Mouse (Mus musculus) embryonic facial prominence, embryonic 13.5 days (tissue): ENCODE data around the gene Rb1. TPM values are rescaled to one million over a fixed set of nuclear protein-coding genes. Genes with fewer than 3 reads are reported as not detected.

Source experiments
- ATAC-seq: fragments of 200-750 bp; cut with Nextera tagmentation; 2 replicates; pipeline ENCODE4 v1.8.0; 2017; ENCODE audit warnings: low read depth; ENCODE audit not compliant: insufficient number of reproducible peaks, insufficient read depth, low FRiP score, low TSS enrichment
- H3K27ac ChIP-seq: fragments of 300-500 bp; sonication (generic); 2 replicates; pipeline ENCODE4 v1.5.1; 2015; ENCODE audit warnings: moderate library complexity, mild to moderate bottlenecking, inconsistent platforms
- H3K27me3 ChIP-seq: fragments of 300-500 bp; sonication (generic); 2 replicates; pipeline ENCODE4 v1.6.1; 2015; ENCODE audit warnings: mild to moderate bottlenecking, inconsistent platforms
- H3K36me3 ChIP-seq: fragments of 300-500 bp; sonication (generic); 2 replicates; pipeline ENCODE4 v1.6.1; 2015; ENCODE audit warnings: mild to moderate bottlenecking, inconsistent platforms
- H3K4me1 ChIP-seq: fragments of 300-500 bp; sonication (generic); 2 replicates; pipeline ENCODE4 v1.6.1; 2015; ENCODE audit warnings: inconsistent platforms
- H3K4me2 ChIP-seq: fragments of 300-500 bp; sonication (generic); 2 replicates; pipeline ENCODE4 v1.6.1; 2015; ENCODE audit warnings: moderate library complexity, mild to moderate bottlenecking, inconsistent platforms
- H3K4me3 ChIP-seq: fragments of 300-500 bp; sonication (generic); 2 replicates; pipeline ENCODE4 v1.5.1; 2015; ENCODE audit warnings: mild to moderate bottlenecking, inconsistent platforms
- H3K9ac ChIP-seq: fragments of 300-500 bp; sonication (generic); 2 replicates; pipeline ENCODE4 v1.6.1; 2015; ENCODE audit warnings: mild to moderate bottlenecking, inconsistent platforms
- H3K9me3 ChIP-seq: fragments of 300-500 bp; sonication (generic); 2 replicates; pipeline ENCODE4 v1.6.1; 2016; ENCODE audit warnings: inconsistent platforms
- WGBS: fragments of 180-500 bp; shearing (Covaris S2); methylation state at CpG from one replicate; pipeline ENCODE4 v1.1.7; 2015; ENCODE audit warnings: mixed read lengths; 5-methylcytosine and 5-hydroxymethylcytosine counted together
- polyA plus RNA-seq: library from polyadenylated mRNA; unstranded; fragments of >200 nt; fragmentation: Nextera tagmentation; extraction: Ambion mirVana; gene quantifications from 2 replicates; pipeline ENCODE4 v1.2.1, GENCODE M21; 2015

Rb1 gene
- polyA plus RNA-seq, 1 experiment from 2014 or later: 19.1 TPM

DNA sequence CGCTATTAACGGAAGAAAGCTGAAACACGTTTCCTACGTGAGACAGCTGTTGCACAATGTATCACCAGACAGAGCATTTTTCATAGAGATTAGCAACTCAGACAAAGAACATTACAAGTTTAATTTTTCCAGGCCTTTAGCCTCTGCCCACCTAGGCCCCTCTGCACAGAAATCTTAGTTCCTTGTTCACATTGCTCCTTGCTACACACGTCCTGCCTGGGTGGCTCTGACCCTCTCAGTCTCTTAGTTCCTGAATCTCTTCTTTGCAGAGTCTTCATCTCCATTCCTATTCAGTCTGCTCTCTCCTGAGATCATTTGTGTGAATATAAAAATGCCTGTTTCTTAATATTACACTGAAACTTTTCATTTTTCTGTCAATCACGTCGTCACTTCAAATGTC is 68.3 kb downstream of the Rb1 start:
- no peak overlapping the region for H3K4me2 ChIP-seq
- H3K27ac ChIP-seq: no peak overlapping the region
- no peak for ATAC-seq
- H3K27me3 ChIP-seq: no peaks in the 10 kb centered on the region
- H3K9me3 ChIP-seq: no peaks in the 10 kb centered on the region
- WGBS: 66% methylated on average over 7 of the region's 7 CpGs
- peaks cover 4% of the 10 kb centered on the region; the same call in 1 of the 2 replicates for H3K36me3 ChIP-seq
- H3K9ac ChIP-seq: no peak overlapping the region
- no peak overlapping the region for H3K4me3 ChIP-seq
- H3K4me1 ChIP-seq: 0 out of 2 replicates have a peak, but pooled peaks cover 2% of the 10 kb centered on the region

DNA sequence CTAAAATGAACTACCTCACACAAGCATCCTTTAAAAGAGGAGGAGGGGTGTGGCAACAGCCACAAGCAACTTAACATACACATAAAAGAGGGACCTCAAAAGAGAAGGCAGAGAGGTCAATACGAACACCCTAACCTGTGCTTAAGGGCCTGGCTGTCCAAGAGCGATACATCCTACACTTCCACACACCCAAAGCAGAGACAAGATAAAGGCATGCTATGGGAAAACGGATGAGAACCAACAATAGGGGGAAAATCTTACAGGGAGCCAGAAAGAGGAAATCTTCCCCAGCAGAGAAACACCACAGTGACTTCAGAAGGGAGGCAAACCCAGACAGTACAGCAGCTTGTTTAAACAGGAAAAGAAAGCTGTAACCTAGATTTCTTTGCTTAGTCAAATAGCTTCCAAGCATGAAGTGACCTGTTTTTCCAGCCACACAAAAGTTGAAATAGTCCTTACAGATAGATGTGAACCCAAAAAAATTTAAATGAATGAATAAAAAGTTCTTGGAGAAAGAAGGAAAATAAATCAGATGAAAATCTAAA is 70.1 kb downstream of the Rb1 start:
- Histone ChIP-seq H3K4me1 (0 out of 2 replicates have a peak, but pooled peaks cover 2% of the 10 kb centered on the region), H3K9me3 (no peaks in the 10 kb centered on the region), H3K4me2 (no peak overlapping the region), H3K27me3 (no peaks in the 10 kb centered on the region), H3K9ac (no peak overlapping the region), H3K4me3 (no peak overlapping the region), H3K27ac (peak overlapping the region; percentile 39; the same call in 1 of the 2 replicates), H3K36me3 (no peaks in the 10 kb centered on the region)
- 60% methylated on average over 3 of the region's 3 CpGs for WGBS
- ATAC-seq: no peak

DNA sequence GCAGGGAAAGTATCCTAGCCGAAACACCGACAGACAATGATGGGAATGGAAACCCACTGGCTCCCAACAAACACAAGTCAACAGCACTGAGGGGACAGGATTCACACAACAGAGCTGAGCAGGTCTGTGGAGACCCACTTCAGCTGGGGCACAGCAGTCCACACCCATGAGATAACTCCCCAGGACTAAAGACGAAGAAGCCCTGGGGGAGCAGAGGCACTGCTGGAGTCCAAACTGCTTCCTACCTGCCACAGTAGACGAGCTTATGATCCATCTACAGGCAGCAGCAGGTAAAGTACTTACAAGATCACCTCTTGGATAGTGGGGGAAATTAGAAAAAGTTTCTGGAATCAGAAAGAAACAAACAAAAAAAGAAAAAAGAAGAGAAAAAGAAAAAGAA is 71.2 kb downstream of the Rb1 start:
- H3K9me3 ChIP-seq: no peaks in the 10 kb centered on the region
- no peak overlapping the region for H3K9ac ChIP-seq
- peak overlapping the region; percentile 34; the same call in 1 of the 2 replicates for H3K27ac ChIP-seq
- no peaks in the 10 kb centered on the region for H3K36me3 ChIP-seq
- H3K4me1 ChIP-seq: 0 out of 2 replicates have a peak, but pooled peaks cover 2% of the 10 kb centered on the region
- H3K27me3 ChIP-seq: no peaks in the 10 kb centered on the region
- no peak for ATAC-seq
- H3K4me2 ChIP-seq: no peak overlapping the region
- no peak overlapping the region for H3K4me3 ChIP-seq
- 69% methylated on average over 4 of the region's 4 CpGs for WGBS

DNA sequence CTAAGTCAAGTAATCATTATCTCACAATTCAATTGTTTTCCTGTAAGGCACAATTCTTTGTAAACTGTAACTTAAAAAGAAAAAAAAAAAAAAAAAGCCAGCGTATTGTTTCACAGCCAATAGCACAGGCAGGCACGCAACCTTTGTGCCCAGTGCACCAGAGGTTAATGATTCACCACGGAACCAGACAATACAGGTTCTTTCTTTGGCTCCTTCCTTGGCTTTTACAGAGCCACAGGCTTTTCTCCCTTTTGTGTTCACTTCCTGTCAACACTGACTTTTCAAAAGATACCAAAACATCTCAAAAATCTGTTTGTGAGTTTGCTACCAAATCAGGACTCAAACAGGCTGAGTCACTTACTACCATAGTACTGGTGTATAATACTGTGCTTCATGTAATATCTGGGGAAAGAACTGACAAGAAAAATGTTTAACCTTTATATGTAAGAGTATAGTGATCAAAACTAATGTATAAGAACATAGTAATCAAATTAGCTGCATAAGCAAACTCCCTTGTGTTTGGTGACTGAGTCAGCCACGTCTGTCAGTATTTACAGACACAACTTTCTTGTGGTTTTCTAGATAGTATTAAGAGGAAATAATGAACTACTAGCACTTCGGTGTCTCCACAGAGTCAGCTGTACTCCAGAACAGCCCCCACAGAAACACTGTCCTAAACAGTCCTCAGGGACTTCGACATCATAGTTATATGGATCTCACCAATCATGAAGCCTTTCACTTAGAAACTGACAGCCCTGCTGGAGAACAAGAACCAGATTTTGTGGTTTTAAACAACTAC is 72.0 kb downstream of the Rb1 start:
- WGBS: 44% methylated on average over 6 of the region's 6 CpGs
- no peaks in the 10 kb centered on the region for H3K27me3 ChIP-seq
- no peak overlapping the region for H3K4me2 ChIP-seq
- ATAC-seq: no peak
- no peak overlapping the region for H3K9ac ChIP-seq
- no peak overlapping the region for H3K4me3 ChIP-seq
- H3K36me3 ChIP-seq: no peaks in the 10 kb centered on the region
- H3K4me1 ChIP-seq: 0 out of 2 replicates have a peak, but pooled peaks cover 2% of the 10 kb centered on the region
- no peaks in the 10 kb centered on the region for H3K9me3 ChIP-seq
- no peak overlapping the region for H3K27ac ChIP-seq

DNA sequence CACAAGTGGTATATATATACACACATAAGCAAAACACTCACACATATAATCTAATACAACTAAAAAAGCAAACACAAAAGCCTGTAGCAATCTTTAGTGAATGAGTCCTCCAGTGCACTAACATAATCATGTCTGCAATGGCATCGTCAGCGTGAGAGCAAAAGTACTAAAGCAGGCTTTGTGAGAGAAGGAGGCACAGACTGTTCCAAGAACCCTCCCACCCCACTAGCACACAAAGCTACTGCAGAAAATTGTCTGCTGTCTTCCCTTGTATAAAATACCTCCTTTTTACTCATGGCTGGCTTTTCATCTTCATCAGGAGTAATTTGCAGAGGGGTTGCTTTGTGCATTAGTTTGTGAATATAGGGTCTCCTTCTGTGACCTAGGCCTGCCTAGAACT is 73.3 kb downstream of the Rb1 start:
- no peaks in the 10 kb centered on the region for H3K36me3 ChIP-seq
- H3K9me3 ChIP-seq: no peaks in the 10 kb centered on the region
- no peaks in the 10 kb centered on the region for H3K27me3 ChIP-seq
- H3K4me2 ChIP-seq: no peak overlapping the region
- WGBS: 68% methylated on average over 2 of the region's 2 CpGs
- no peak for ATAC-seq
- H3K4me1 ChIP-seq: 0 out of 2 replicates have a peak, but pooled peaks cover 2% of the 10 kb centered on the region
- H3K9ac ChIP-seq: no peak overlapping the region
- H3K27ac ChIP-seq: no peak overlapping the region
- no peak overlapping the region for H3K4me3 ChIP-seq

DNA sequence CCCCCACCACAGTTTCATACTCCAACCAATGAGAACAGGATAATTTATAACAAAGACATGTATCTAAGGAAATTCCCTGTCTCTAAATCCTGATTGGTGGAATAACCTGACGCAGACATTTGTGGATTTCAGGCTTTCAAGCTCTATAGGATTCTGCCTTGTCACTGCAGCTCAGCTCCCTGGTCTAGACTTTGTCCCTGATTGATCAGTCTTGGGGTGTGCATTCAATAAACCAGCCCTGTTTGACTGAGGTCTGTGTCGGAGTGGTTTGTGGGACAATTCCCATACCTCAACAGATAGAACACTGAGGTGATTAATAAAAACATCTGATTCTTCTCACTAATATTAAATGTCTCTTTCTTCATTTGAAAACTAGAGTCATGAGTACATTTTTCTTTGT is 75.6 kb downstream of the Rb1 start:
- no peak overlapping the region for H3K4me2 ChIP-seq
- H3K4me1 ChIP-seq: no peaks in the 10 kb centered on the region
- H3K4me3 ChIP-seq: no peak overlapping the region
- no peaks in the 10 kb centered on the region for H3K9me3 ChIP-seq
- H3K27ac ChIP-seq: no peak overlapping the region
- no peak overlapping the region for H3K9ac ChIP-seq
- no peaks in the 10 kb centered on the region for H3K36me3 ChIP-seq
- no peak for ATAC-seq
- H3K27me3 ChIP-seq: no peaks in the 10 kb centered on the region
- 90% methylated on average over 2 of the region's 2 CpGs for WGBS

DNA sequence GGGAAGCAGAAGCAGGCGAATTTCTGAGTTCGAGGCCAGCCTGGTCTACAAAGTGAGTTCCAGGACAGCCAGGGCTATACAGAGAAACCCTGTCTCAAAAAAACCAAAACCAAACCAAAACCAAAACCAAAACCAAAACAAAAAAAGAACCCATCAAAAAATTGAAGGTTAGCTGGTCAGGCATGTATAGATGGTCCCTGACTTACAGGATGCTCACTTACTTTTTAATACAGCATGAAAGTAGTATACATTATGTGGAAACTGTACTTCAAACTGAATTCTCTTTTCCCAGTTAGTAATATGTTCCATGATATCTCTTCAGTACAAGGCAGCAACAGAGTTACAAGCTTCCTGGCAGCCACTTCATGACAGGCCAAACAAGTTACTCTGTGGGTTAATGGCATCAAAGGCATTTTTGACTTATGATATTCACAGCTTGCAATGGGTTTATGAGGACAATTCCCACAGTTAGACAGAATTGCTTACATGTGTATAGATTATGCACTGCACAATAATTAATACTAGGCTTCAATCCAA is 81.5 kb downstream of the Rb1 start:
- 91% methylated on average over 2 of the region's 2 CpGs for WGBS

DNA sequence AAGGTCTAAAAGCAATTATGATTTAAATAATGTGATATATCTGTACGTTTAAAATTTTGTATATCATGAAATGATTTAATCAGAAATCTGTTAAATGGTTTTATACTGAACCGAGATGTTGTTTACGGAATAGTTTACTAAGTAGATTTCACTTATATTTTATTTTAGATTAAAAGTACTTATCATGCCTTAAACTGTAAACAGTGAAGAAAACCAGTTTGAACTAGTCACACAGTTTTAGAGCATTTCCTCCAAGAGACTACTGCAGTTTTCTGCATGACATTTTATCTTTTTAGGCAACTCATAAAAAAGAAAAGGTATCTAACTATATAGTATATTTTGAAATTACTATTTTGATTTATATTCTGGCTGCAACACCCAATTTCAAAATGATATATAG is 85.8 kb downstream of the Rb1 start:
- Histone ChIP-seq H3K9me3 (no peaks in the 10 kb centered on the region), H3K27me3 (no peaks in the 10 kb centered on the region), H3K4me3 (no peak overlapping the region; the same call in 1 of the 2 replicates), H3K4me1 (peaks cover 9% of the 10 kb centered on the region), H3K4me2 (peak overlapping the region; percentile 59; the same call in 1 of the 2 replicates), H3K27ac (no peak overlapping the region), H3K36me3 (peaks cover 6% of the 10 kb centered on the region), H3K9ac (no peak overlapping the region)
- no peak for ATAC-seq
- 41% methylated on average over 3 of the region's 3 CpGs for WGBS

More for the DNA sequence above, 81.5 kb downstream of the Rb1 start:
- Histone ChIP-seq H3K9me3 (no peaks in the 10 kb centered on the region), H3K27me3 (no peaks in the 10 kb centered on the region), H3K36me3 (peaks cover 6% of the 10 kb centered on the region), H3K4me3 (no peak overlapping the region), H3K9ac (no peak overlapping the region), H3K4me1 (peaks cover 4% of the 10 kb centered on the region; the same call in 1 of the 2 replicates), H3K4me2 (no peak overlapping the region), H3K27ac (no peak overlapping the region)
- ATAC-seq: no peak

DNA sequence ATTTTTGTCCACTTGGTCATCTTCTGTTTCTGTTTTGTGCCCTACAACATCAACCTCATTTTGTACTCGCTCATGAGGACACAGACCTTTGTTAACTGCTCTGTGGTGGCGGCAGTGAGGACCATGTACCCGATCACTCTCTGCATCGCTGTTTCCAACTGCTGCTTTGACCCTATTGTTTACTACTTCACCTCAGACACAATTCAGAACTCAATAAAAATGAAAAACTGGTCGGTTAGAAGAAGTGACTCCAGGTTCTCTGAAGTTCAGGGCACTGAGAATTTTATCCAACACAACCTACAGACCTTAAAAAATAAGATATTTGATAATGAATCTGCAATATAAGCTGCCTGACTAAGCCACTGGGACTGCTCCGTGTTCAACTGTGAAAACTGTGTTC is 86.3 kb downstream of the Rb1 start:
- peak overlapping the region; percentile 83 for H3K9ac ChIP-seq
- peak overlapping the region; percentile 59 for H3K4me2 ChIP-seq
- H3K9me3 ChIP-seq: no peaks in the 10 kb centered on the region
- H3K4me1 ChIP-seq: peaks cover 11% of the 10 kb centered on the region
- ATAC-seq: no peak
- H3K27me3 ChIP-seq: no peaks in the 10 kb centered on the region
- peak overlapping the region; percentile 63 for H3K4me3 ChIP-seq
- WGBS: 1% methylated on average over 6 of the region's 6 CpGs
- H3K27ac ChIP-seq: peak overlapping the region; percentile 97
- peaks cover 6% of the 10 kb centered on the region for H3K36me3 ChIP-seq

DNA sequence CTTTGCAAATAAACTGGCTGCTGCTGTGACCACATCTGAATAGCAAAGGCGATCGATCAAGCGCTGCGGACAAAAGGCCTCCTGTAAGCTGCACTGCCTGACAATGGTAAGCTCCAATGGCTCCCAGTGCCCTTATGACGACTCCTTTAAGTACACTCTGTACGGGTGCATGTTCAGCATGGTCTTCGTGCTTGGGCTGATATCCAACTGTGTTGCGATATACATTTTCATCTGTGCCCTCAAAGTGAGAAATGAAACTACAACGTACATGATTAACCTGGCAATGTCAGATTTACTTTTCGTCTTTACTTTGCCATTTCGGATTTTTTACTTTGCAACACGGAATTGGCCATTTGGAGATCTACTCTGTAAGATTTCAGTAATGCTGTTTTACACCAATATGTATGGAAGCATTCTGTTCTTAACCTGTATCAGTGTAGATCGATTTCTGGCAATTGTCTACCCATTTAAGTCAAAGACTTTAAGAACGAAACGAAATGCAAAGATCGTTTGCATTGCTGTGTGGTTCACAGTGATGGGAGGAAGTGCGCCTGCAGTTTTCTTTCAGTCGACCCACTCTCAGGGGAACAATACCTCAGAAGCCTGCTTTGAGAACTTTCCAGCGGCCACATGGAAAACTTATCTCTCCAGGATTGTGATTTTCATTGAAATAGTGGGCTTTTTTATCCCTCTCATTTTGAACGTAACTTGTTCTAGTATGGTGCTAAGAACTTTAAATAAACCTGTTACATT is 86.9 kb downstream of the Rb1 start:
- H3K4me3 ChIP-seq: peak overlapping the region; percentile 63
- H3K4me2 ChIP-seq: peak overlapping the region; percentile 59
- H3K27ac ChIP-seq: peak overlapping the region; percentile 97
- peaks cover 14% of the 10 kb centered on the region for H3K4me1 ChIP-seq
- peak overlapping the region; percentile 83 for H3K9ac ChIP-seq
- ATAC-seq: peak; percentile 76; the same call in 1 of the 2 replicates
- peaks cover 6% of the 10 kb centered on the region for H3K36me3 ChIP-seq
- under 1% methylated on average over 20 of the region's 20 CpGs for WGBS
- no peaks in the 10 kb centered on the region for H3K9me3 ChIP-seq
- H3K27me3 ChIP-seq: no peaks in the 10 kb centered on the region

DNA sequence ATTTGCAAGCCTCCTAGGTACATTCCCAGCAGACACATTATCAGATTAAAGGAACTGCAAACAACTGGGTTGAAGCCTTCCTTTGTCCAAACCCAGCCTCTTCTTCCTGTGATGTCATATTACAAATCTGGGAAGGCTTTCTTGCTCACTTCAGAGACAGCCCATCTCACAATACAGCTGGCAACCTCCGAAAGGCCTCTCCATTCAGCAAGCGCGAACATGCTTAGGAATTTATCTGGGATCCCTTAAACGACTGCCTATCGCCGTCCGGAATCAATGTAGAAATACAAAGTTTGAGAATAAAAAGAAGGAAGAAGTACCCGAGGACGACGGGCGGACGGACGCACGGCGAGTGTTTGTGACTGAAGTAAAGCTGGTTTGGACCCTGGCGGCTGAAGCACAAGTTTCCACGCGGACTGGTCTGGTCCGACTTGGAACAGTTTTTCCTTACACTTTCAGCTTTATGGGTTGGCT is 87.7 kb downstream of the Rb1 start, which contains the start of gene Lpar6:
TSS of gene Lpar6 (plus strand) at position 48 of the 474 bp plus-strand sequence.
- peak within 1 kb of the TSS; percentile 97 for H3K27ac ChIP-seq
- H3K4me3 ChIP-seq: peak within 1 kb of the TSS; percentile 63
- ATAC-seq: peak; percentile 85
- peak within 1 kb of the TSS; percentile 59 for H3K4me2 ChIP-seq
- H3K4me1 ChIP-seq: peaks cover 14% of the 10 kb centered on the region
- WGBS: under 1% methylated on average over 19 of the region's 19 CpGs
- H3K27me3 ChIP-seq: no peaks in the 10 kb centered on the region
- no peaks in the 10 kb centered on the region for H3K9me3 ChIP-seq
- peaks cover 6% of the 10 kb centered on the region for H3K36me3 ChIP-seq
- H3K9ac ChIP-seq: peak within 1 kb of the TSS; percentile 83
